Mouse (Mus musculus) ovary, postnatal 14 days (tissue): ENCODE results near the gene Epha10.
"Not testable (repeated sequence)": the region's sequence is repeated elsewhere in the genome, so short reads cannot be mapped to it uniquely, and the experiment has no call there.

Experiments
- DNase-seq: peaks from one replicate; pipeline ENCODE4 v3.0.0; 2022; ENCODE audit warnings: low spot score

Gene Epha10

DNA sequence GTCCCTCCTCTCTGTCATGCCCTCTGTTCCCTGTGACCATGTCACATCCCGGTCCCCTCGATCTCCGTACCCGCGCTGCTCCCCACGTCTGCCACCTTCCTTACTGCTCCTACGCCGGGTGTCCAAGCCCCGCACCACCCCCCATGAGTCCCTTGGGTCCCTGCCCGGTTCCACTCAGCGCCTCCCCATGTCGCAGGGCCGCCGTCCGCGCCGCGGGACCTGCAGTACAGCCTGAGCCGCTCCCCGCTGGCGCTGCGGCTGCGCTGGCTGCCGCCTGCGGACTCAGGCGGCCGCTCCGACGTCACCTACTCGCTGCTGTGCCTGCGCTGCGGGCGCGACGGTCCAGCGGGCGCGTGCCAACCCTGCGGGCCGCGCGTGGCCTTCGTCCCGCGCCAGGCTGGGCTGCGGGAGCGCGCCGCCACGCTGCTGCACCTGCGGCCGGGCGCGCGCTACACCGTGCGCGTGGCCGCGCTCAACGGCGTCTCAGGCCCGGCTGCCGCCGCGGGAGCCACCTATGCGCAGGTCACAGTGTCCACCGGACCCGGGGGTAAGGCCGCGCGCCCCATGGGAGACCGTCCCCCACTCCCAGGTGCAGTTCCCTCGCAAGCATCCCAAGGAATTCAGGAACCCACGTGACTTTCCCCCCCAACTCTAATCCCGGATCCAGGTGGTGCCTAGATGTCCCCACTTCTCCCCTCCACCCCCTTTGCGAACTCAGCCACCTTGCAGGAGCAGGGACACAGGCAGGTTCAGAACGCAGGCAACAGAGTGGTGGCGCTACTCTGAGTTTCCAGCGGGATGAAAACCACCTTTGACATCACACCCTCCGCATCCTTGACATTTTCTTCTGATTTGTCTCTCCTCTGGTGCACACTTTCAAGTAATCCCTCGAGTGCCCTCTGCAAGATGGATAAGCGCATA is 14.1 kb downstream of the Epha10 start:
- DNase-seq = no peak

DNA sequence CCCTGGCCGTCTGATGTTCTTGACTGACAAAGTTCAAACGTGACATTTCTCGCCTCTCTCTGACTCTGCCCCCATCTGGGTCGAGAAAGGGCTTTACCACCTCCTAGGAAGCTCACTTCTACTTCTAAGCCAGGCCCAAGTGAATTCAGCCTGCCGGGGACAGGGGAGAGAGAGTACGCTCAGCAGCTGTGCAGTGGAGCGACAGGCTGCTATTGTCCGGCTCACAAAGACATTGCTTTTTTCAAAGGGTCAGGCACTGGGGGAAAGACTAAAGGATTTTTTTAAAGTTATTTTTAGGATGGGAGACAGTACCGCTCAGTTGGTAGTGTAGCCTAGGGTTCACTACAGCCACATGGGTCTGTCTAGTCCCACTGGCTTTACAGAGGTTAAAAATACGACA is 17.7 kb downstream of the Epha10 start:
- DNase-seq = no peak

DNA sequence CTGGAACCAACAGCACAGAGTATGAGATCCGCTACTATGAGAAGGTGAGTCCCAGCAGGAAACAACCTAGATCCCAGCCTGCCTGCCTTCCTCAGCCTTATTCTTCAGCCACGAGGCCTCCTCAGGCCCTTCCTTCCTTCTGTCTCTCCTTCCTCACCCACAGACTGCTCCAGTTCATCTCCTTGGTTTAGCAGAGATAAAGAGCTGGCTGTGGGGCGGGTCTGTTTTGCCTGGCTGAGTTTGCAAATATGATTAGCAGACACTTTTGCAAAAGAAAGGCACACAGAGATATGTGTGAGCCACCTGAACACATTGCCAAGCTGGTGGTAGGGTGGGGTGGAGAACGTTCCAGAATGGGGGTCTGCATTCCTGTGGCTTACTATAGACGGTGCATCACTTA is 19.2 kb downstream of the Epha10 start:
- DNase-seq = no peak

DNA sequence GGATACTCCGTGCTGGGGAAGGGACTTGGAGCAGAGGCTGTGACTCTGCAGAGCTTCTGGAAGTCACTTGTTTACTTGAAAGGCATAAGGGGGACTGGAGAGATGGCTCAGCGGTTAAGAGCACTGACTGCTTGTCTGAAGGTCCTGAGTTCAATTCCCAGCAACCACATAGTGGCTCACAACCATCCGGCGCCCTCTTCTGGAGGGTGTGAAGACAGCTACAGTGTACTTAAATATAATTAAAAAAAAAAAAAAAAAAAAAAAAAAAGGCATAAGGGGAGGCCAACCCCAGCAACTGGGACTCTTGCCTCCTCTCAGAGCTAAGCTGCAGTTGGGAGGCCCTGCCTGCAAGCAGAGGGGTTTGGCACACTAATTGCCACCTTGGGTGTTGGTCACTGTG is 24.7 kb downstream of the Epha10 start:
- DNase-seq = no peak

DNA sequence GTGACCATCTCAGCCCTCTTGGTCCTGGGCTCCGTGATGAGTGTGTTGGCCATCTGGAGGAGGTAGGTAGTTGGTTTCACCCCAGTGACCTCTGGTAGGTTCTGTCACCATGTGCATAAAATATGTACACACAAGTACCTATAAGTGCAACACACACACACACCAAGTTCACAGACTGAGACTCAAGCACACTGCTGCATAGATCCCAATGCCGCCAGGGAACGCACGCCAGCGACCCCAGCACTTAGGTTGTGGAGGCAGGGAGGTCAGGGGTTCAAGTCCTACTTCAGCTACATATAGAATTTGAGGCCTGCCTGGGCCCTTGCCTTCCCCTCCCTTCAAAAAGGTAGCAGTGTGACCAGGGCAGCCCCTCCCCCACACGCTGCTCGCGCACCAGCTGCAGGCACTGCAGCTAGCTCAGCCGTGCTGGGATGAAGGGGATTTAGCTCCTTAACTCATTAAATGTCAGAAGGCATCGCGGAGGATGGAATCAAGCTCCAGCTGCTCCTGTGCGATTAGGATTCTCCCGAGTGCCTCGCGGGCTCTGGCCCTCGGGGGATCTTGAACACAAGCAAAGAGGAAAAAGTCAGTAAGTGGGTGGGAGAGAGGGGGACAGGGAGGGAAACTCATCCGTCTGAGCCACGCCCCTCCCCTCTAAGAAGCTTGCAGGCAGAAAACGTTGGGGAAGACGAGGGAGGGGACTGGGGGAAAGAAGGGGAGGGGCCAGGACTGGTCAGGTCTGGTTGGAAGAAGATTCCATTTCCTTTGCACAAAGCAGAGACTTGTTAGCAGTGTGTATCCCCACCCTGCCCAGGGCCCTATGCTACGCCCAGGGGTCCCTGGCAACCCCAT is 25.5 kb downstream of the Epha10 start:
- no peak for DNase-seq

DNA sequence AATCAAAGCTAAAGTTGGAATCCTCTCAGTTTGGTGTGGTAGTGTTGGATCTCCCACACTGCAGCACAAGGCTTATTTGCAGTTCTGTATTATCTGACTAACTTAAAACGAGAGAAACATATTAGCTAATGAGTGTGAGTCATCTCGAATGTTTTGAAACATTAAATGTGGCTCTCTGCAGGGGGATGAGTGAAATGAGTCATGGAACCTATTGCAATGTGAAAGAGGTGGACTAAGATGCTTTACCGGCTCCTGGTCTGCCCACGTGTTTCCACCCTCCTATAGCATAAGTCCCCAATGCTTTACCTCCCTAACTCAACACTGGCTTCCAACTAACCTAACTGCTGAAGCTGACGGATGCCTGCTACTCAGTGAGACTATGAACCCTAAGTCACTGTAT is 47.4 kb downstream of the Epha10 start:
- no peak for DNase-seq

DNA sequence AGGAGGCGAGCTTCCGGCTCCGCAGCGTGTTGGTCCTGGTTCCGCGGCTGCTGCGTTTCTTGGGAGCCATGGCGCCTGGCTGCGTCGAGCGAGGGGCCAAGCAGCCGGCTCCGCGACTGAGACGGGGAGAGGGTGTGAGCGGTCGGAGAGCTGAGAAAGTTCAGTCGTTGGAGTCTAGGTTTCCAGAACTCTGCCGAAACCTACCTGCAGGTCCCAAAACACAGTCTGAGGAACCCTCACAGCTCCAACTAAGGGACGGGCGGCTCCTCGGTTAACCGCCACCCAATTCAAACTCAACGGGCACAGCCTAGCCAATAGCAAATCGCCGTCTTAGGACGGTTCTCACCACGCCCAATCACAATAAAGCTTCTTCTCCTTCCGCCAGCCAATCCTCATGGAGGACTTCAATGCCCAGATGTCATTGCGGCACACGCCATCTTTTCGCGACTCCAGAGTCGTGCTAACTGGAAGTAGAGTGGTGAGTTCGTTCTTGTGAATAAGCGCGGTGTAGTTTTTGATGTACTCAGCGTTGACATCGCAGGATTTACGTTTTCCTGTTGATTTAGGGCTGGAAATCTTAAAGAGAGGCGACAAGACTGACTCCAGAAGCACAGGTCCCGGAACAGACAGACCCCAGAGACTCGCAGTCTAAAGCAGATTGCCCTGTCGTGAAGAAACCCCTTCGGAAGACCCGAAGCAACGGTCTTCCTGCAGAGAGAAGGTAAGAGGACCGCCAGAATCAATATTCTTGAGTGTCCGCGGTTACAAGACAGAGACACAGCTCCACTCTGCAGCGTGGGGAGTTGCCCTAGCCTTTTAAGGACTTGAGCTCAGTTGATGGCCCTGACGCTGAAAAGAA is 56.1 kb downstream of the Epha10 start, which contains the start of gene 9930104L06Rik:
TSS of gene 9930104L06Rik (plus strand) at position 436 of the 859 bp plus-strand sequence.
- DNase-seq = peak; percentile 87

DNA sequence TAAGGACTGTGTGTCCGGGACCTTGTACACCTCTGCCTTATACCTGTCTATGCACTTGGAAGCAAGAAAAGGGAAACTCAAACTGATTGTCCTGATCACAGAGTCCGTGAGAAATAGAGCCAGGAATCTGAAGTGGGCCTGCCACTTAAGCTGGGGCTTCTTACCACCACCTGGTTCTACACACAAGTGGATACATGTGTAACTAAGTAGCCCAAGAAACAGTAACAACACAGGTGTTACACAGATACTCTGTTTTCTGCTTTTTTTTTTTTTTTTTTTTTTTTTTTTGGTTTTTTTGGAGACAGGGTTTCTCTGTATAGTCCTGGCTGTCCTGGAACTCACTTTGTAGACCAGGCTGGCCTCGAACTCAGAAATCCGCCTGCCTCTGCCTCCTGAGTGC is 58.5 kb downstream of the Epha10 start, which contains the start of gene Cdca8:
TSS of gene Cdca8 (minus strand) at position 101 of the 400 bp plus-strand sequence.
- DNase-seq = not testable (repeated sequence)

DNA sequence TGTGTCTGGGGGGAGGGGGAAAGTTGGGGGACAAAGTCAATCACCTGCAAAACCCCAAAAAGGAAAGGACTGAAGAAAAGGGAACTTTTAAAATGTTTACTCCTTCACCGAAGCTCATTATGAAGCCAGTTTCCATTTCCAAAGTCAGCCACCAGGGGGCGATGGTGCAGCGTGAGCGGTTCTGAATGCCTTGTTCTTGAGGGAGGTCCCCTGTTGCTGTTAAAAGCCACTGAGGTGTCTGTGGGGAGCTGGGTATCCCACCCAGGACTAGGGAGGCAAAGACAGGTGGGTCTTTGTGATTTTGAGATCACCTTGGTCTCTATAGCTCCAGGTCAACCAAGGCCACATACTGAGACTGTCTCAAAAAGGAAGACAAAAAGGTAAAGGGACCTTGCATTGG is 62.3 kb downstream of the Epha10 start:
- peak; percentile 86 for DNase-seq

DNA sequence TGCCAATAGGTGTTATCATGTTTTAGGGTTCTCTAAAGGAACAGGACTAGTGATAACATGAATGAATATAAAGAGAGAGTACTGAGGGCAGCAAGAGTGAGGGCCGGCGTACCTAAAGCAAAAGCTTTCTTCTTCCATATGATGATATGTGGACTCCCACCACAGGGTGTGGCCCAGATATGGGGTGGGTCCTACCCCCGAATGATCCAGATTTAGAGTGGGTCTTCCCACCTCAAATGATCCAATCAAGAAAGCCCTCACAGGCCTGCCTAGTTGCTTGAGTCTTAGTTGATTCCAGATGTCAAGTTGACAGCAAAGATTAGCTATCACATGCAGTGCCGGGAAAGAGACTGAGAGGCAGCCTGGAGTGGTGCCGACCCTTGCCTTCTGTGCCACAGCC is 63.1 kb downstream of the Epha10 start:
- no peak for DNase-seq

DNA sequence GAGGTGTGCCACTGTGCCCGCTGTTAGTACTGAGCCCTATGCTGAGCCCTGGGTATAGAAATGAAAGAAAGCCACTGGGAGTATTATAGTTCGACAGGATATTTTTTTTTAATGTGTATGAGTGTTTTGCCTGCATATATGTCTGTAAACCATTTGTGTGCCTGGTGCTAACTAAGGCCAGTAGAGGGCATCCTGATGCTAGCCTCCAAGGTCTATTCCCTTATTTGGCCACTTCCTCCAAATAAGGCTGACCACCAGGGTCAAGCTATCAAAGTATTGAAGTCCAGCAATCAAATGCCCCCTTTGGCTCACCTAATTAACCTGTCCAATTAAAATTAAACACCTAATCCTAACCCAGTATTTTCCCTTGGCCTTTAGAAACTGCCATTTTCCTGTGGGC is 64.3 kb downstream of the Epha10 start:
- no peak for DNase-seq

DNA sequence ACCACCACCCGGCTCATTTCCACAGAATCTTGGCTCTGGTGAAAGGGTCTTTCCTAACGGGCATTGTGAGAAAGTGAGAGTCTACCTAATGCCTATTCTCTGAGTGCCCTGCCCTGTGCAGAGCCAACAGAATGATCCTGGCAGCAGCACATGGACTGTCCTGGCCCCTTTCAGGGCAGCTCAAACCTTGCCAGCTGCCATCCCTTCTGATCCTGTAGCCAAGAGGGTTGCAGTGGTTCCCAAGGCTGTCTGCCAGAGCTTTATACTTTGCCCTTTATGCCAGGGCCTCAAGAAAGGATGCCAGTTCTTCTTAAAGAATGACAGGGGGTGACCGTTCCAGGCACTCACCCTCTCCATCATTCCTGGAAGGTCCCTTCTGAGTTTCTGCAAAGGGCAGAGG is 68.8 kb downstream of the Epha10 start:
- DNase-seq = no peak

DNA sequence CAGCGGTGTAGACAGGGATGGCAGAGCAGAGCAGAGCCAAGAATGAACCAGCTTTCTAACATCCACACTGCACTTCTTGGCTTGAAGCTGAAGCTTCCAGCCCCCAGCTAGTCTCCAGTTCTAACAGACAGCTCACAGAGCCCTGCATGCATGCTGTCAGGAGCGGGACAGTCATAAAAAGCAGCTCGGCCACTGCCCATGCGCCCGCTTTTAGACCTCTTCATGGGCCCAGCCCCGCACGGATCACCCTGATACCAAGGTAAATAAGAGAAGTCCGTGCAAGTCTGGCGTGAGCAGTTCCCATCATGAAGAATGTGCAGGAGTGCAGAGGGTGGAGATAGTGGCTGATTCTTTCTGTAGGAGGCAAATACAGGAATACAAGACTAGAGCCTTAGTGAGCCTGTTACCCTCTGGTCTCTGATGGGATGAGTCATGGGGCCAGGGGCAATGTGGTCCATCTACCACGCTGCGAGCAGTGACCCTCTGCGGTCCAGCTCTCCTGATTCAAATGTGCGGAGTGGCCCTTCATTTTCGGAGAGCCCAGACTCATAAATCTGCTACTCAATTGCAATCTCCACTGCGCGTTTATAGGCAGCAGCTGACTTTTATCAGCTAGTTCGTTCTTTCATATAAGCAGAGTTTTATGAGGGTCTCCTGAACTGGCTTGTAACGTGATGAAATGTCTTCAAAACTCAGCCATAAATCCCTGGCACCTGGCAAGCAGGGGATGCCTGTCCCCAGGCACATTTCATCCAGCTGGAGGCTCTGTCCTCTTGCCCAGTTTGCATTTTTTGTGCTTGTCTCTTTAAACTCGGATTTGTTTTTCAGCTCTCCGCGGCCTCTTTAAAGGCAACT is 69.7 kb downstream of the Epha10 start:
- DNase-seq = no peak

DNA sequence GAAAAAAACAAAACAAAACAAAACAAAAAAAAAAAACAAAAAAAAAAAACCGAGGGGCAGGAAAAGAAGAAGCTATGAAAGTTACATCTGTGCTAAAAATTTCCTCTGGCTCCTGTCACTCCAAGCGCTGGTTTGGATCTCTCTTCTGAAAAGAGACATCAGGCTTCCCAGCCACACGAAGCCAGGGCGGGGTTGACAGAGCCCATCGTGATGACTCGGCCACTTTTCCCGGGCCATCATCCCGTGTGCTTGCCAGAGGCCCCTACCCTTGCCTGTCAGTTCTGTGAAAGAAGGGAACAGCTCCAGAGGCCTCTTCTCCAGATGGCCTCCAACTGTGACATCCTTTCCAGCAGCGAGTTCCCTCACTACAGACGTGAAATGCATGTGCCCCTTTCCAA is 70.3 kb downstream of the Epha10 start:
- no peak for DNase-seq

DNA sequence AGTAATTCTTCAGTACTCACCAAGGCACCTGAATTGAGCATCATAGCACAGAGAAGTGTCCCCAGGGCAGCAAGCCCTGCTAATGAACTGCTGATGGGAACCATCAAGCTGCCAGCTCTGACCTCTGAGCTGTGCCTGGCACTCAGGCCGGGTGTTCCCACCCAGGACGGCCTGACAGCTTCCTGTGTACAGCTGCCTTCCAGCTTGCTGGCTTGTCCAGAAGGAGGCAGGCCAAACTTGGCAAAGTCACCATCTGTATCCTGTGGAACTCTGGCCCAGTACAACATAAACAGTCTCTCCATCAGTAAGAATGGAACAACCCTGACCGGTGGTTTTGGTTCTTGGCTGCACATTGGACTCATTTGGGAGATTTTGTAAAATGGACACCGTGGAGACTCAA is 72.8 kb downstream of the Epha10 start:
- no peak for DNase-seq

DNA sequence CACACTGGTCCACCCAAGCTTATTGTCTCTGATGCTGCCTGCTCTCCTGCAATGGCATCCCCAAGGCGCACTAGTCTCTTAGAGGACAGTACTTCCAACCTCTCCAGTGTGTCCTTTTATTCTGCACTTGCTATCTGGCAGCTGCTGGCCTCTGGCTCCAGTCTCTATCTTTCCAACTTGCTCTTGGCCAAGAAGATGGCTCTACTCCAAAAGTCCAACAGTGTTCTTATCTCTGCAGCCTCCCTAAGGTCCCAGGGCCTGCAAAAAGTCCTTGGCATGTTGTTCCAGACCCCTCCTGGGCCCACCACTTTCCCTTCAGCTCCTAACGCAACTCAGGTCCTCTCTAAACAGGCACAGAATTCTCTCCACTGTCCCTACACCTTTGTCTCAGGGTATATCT is 76.6 kb downstream of the Epha10 start:
- DNase-seq = no peak

DNA sequence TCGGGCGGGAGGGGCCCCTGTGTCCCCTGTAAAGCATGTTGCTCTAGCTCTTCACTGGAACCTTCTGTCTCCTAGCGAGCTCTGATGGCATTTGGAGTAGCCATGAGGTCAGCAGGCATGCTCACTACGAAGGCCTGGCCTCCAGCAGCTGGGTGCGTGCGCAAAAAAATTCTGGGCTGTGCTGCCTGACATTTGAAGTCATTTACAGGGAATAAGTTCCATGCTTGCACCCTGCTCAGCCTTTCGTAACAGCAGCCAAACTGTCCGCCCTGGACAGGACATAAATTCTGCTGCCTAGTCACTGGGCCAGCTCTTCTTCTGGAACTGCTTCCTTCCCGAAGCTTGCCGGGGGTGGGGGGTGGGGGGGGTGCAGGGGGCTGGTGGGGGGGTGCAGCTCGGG is 78.4 kb downstream of the Epha10 start:
- DNase-seq = no peak

DNA sequence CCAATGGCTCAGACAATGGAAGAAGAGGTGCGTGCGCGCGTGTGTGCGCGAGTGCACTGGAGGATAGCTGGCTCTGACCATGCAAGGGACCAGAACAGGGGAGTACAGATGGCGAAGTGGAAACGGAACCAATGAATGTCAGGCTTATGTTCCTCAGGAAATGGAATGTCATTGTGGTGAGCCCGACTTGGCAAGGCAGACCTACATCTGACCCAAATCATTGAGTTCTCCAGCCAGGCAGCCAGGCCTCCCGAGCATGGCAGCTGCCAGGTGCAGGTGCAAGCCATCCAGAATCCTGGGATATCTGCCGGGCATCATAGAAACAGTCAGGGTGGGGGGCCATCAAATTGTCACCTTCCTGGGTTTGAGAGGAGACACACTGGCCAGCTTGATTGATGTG is 80.2 kb downstream of the Epha10 start:
- no peak for DNase-seq

DNA sequence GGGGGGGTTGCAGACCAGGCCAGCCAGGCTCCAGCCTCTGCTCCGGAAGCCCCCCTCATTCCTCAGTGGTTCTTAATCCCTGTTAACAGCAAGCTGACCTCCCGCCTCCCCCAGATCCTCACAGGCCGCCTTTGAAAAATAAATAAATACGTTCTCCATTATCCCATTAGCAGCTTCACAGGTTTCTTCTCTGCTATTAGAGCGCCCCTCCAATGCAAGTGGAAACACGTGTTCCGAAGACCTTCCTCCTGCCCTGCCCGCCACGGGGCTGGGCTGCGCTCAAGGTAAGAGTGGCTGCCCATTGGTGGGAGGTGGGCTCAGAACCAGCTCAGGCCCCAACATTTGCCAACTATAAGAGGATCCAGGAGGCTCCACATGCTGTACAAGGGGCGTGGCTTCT is 81.9 kb downstream of the Epha10 start:
- no peak for DNase-seq

DNA sequence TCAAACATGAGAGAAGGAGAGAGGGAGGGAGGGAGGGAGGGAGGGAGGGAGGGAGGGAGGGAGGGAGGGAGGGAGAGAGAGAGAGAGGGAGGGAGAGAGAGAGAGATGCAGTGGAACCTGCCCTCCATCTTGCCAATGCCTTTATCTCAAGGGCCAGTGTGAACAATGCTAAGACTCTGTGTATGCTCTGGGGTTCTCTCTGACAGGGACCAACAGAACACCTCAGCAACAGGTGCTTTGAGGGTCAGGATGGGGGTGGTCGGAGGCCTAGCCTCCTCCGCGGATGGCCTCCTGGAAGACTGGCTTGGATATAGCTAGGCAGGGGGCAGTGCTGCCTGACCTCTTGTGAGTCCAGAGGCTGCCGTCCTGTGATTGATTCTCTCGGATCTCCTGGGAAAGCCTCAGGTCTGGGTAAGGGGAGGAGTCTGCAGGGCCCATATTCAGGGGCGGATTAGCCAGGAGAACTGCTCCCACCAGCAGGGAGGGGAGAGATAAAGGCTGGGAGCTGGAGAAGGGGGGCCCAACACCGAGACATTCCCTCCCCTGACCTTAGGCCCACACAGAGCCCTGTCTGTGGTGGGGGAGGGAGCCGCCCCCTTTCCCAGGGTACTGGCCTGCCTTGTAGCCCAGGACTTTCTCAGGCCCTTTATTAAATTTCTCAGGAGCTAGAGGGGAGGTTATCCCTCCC is 84.4 kb downstream of the Epha10 start:
- DNase-seq = no peak
